Mouse (Mus musculus) forebrain, embryonic 13.5 days (tissue): ENCODE measurements around the gene Cx3cr1. TPM values are rescaled to one million over a fixed set of nuclear protein-coding genes. Genes with fewer than 3 reads are reported as not detected.

Experiments
- ATAC-seq: fragments of 200-750 bp; cut with Nextera tagmentation; 2 replicates; pipeline ENCODE4 v1.8.0; 2017
- H3K27ac ChIP-seq: fragments of 300-500 bp; sonication (generic); 2 replicates; pipeline ENCODE4 v1.5.1; 2015; ENCODE audit warnings: inconsistent platforms, mild to moderate bottlenecking, moderate library complexity
- H3K27me3 ChIP-seq: fragments of 300-500 bp; sonication (generic); 2 replicates; pipeline ENCODE4 v1.6.1; 2015; ENCODE audit warnings: mild to moderate bottlenecking, inconsistent platforms
- H3K36me3 ChIP-seq: fragments of 300-500 bp; sonication (generic); 2 replicates; pipeline ENCODE4 v1.6.1; 2015; ENCODE audit warnings: mild to moderate bottlenecking, inconsistent platforms; ENCODE audit not compliant: poor library complexity, severe bottlenecking
- H3K4me1 ChIP-seq: fragments of 300-500 bp; sonication (generic); 2 replicates; pipeline ENCODE4 v1.6.1; 2015; ENCODE audit warnings: inconsistent platforms
- H3K4me2 ChIP-seq: fragments of 300-500 bp; sonication (generic); 2 replicates; pipeline ENCODE4 v1.6.1; 2015; ENCODE audit warnings: inconsistent platforms, mild to moderate bottlenecking, moderate library complexity
- H3K4me3 ChIP-seq: fragments of 300-500 bp; sonication (generic); 2 replicates; pipeline ENCODE4 v1.5.1; 2015; ENCODE audit warnings: mild to moderate bottlenecking, inconsistent platforms
- H3K9ac ChIP-seq: fragments of 300-500 bp; sonication (generic); 2 replicates; pipeline ENCODE4 v1.6.1; 2015; ENCODE audit warnings: mild to moderate bottlenecking, inconsistent platforms
- H3K9me3 ChIP-seq: fragments of 300-500 bp; sonication (generic); replicated peaks from 2 replicates; pipeline ENCODE4 v1.6.1; 2016; ENCODE audit warnings: inconsistent platforms
- WGBS: fragments of 180-500 bp; shearing (Covaris S2); methylation state at CpG from one replicate; pipeline ENCODE4 v1.1.7; 2015; 5-methylcytosine and 5-hydroxymethylcytosine counted together
- polyA plus RNA-seq: library from polyadenylated mRNA; unstranded; fragments of >200 nt; fragmentation: Nextera tagmentation; extraction: Ambion mirVana; gene quantifications from 2 replicates; pipeline ENCODE4 v1.2.1, GENCODE M21; 2015

Gene Cx3cr1
- polyA plus RNA-seq, 1 experiment from 2014 or later = 5.0 TPM

DNA sequence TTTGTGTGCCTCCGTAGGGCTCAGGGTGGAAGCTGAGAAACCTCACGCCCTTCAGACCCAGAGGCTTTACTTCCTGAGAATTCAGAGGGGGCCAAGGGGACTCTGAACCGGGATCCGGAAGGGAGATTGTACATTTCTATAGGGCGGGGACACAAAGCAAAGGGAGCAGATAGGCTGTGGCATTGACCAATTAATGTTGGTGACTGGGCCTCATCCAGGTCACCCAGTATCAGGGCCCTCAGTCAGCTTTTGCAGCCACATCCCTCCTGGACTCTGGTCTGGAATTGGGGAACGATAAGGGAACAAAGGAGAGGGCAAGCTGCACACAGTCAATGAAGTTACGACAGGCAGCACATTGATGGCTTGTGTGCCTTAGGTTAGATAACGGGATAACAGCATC is 215.5 kb downstream of the Cx3cr1 start:
- Histone ChIP-seq H3K27ac (no peak overlapping the region), H3K9me3 (peaks cover 9% of the 10 kb centered on the region), H3K4me2 (no peak overlapping the region), H3K4me1 (peaks cover 7% of the 10 kb centered on the region), H3K9ac (no peak overlapping the region), H3K36me3 (no peaks in the 10 kb centered on the region), H3K27me3 (no peaks in the 10 kb centered on the region), H3K4me3 (no peak overlapping the region)
- no peak for ATAC-seq
- 67% methylated on average over 8 of the region's 8 CpGs for WGBS

GRCm38 (mm10) chr9:119853071-119853846 is 216.4 kb downstream of the Cx3cr1 start:
- Histone ChIP-seq H3K4me3 (no peak overlapping the region), H3K27me3 (no peaks in the 10 kb centered on the region), H3K4me1 (peaks cover 16% of the 10 kb centered on the region), H3K36me3 (no peaks in the 10 kb centered on the region), H3K9ac (no peak overlapping the region), H3K27ac (peak overlapping the region; percentile 45; the same call in 1 of the 2 replicates), H3K4me2 (no peak overlapping the region), H3K9me3 (peaks cover 9% of the 10 kb centered on the region)
- WGBS = 76% methylated on average over 2 of the region's 2 CpGs
- ATAC-seq = peak; percentile 51; the same call in 1 of the 2 replicates

GRCm38 (mm10) chr9:119852347-119853030 is 217.2 kb downstream of the Cx3cr1 start:
- ATAC-seq = peak; percentile 57; the same call in 1 of the 2 replicates
- peaks cover 22% of the 10 kb centered on the region for H3K4me1 ChIP-seq
- H3K27me3 ChIP-seq = no peaks in the 10 kb centered on the region
- H3K27ac ChIP-seq = peak overlapping the region; percentile 45; the same call in 1 of the 2 replicates
- H3K36me3 ChIP-seq = no peaks in the 10 kb centered on the region
- H3K4me3 ChIP-seq = no peak overlapping the region
- no peak overlapping the region for H3K4me2 ChIP-seq
- H3K9ac ChIP-seq = no peak overlapping the region
- peaks cover 2% of the 10 kb centered on the region; the same call in 1 of the 2 replicates for H3K9me3 ChIP-seq
- WGBS = 63% methylated on average over 10 of the region's 10 CpGs

Other genes starting within 250 kb of the Cx3cr1 start
- gene Scn11a, start 244.4 kb downstream of the Cx3cr1 start, polyA plus RNA-seq = 0.30 and 0.38 TPM in 2 replicates
- 67.7 and 76.8 TPM in 2 replicates for gene Wdr48, start 175.0 kb downstream of the Cx3cr1 start, polyA plus RNA-seq
- 20.0 and 22.9 TPM in 2 replicates for gene Gorasp1, start 132.3 kb downstream of the Cx3cr1 start, polyA plus RNA-seq
- 0.32 and 0.54 TPM in 2 replicates for gene Ttc21a, start 132.3 kb downstream of the Cx3cr1 start, polyA plus RNA-seq
- 1.3 and 1.5 TPM in 2 replicates for gene Csrnp1, start 85.2 kb downstream of the Cx3cr1 start, polyA plus RNA-seq
- gene Xirp1, start 46.3 kb downstream of the Cx3cr1 start, polyA plus RNA-seq = not detected in 2 replicates
- not detected in 2 replicates for gene Ccr8, start 22.2 kb upstream of the Cx3cr1 start, polyA plus RNA-seq
- 31.2 and 38.8 TPM in 2 replicates for gene Slc25a38, start 40.5 kb upstream of the Cx3cr1 start, polyA plus RNA-seq
- gene Rpsa, start 57.8 kb upstream of the Cx3cr1 start, polyA plus RNA-seq = 1,184 and 1,248 TPM in 2 replicates
- gene Mobp, start 79.8 kb upstream of the Cx3cr1 start, polyA plus RNA-seq = 0.49 and 0.89 TPM in 2 replicates
- gene Myrip, start 231.6 kb upstream of the Cx3cr1 start, polyA plus RNA-seq = 1.0 and 1.1 TPM in 2 replicates